Mouse (Mus musculus): Measurements from ENCODE around the gene Gm49368. TPM values are rescaled to one million over a fixed set of nuclear protein-coding genes. Genes with fewer than 3 reads are reported as not detected.
A peak's percentile ranks its signal among the peaks of the same experiment; 100 is the strongest.
"Not testable (repeated sequence)": the region's sequence is repeated elsewhere in the genome, so short reads cannot be mapped to it uniquely, and the experiment has no call there.

Gene Gm49368
- polyA plus RNA-seq (2016; fragmentation: Nextera tagmentation; extraction: Ambion mirVana): not detected in 2 replicates

DNA sequence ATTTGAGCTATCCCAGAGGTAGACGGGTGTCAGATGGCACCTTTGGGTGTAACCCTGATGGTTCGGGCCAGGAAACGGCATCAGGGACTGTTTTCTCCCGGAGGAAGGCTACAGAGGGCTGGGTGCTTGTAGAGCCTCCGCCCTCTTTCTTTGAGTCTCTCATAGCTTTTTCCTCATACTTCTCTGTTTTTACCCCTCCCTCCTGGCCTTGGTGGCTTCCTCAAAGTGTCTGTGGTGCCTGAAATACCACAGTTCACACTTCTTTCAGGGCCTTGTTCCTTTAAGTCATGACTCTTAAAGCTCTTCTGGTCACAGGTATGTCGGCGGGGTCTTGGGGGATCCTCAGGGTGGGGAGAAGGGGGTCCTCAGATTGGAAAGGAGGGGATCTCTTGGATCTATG, at the start of gene Gm49368, which contains the start of gene Itgam:
Gene Gm49368, plus strand, starts transcription at position 228 of the 400 bp plus-strand sequence.
Gene Itgam, plus strand, starts transcription at position 185 of the 400 bp plus-strand sequence.
- H3K4me1 ChIP-seq: no peaks in the 10 kb centered on the region
- WGBS: 96% methylated on average over 7 of the region's 7 CpGs

DNA sequence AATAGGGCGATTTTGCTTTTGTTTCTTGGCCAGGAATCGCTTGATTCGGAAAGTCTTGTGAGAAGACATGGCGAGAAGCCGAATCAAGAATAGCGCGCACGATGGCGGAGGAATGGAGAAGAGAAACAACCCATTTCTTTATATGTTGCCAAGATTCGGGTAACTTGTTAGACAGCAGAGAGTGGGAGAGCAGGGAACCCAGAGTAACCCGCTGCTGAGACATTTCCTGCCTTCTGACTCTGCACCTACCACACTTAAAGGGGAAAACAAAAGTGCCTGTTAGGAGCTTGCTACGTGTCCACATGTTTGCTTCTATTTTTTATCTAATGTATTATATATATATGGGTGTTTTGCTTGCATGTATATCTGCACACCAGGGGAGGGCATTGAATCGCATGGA, 49.4 kb upstream of the Gm49368 start:
- 92% methylated on average over 13 of the region's 13 CpGs for WGBS
- no peak overlapping the region for H3K4me3 ChIP-seq
- no peak for DNase-seq (ENCODE audit: low spot score)
- no peaks in the 10 kb centered on the region for H3K9me3 ChIP-seq (replicated peaks)
- no peak overlapping the region for H3K27ac ChIP-seq (replicated peaks)
- peaks cover 6% of the 10 kb centered on the region for H3K4me1 ChIP-seq
- H3K27me3 ChIP-seq (ENCODE audit: low read depth, poor library complexity, severe bottlenecking): peaks cover 20% of the 10 kb centered on the region
- H3K36me3 ChIP-seq: no peaks in the 10 kb centered on the region

More for the DNA sequence above, at the start of gene Gm49368, which contains the start of gene Itgam:
- H3K4me3 ChIP-seq: no peak within 1 kb of the TSS
- H3K27ac ChIP-seq (replicated peaks): no peak within 1 kb of the TSS
- H3K36me3 ChIP-seq: no peaks in the 10 kb centered on the region
- no peaks in the 10 kb centered on the region for H3K9me3 ChIP-seq (replicated peaks)
- no peak for DNase-seq (ENCODE audit: low spot score)
- H3K27me3 ChIP-seq (ENCODE audit: low read depth, poor library complexity, severe bottlenecking): no peaks in the 10 kb centered on the region

DNA sequence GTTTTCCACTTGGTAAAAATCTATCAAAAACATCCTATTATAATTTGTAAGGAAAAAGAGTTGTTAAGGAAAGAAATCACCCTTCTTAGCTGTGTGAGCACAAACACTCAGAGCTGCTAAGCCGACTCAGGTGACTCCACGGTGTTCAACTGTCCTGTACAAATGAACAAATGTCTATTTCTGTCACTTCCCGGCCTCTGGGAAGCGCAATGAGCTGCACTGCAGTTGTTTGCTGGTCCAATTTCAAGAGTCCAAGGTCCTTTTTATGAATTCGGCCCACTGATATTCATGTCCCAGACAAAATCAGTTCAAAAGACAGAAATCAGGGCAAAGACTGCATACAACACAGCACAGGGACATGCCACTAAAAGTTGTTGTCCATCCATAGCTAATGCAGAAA, 46.3 kb upstream of the Gm49368 start:
- not testable (repeated sequence) for H3K9me3 ChIP-seq (replicated peaks); H3K4me3 ChIP-seq; H3K27me3 ChIP-seq (ENCODE audit: low read depth, poor library complexity, severe bottlenecking); H3K4me1 ChIP-seq; H3K36me3 ChIP-seq; H3K27ac ChIP-seq (replicated peaks); DNase-seq (ENCODE audit: low spot score)
- 89% methylated on average over 5 of the region's 5 CpGs for WGBS

DNA sequence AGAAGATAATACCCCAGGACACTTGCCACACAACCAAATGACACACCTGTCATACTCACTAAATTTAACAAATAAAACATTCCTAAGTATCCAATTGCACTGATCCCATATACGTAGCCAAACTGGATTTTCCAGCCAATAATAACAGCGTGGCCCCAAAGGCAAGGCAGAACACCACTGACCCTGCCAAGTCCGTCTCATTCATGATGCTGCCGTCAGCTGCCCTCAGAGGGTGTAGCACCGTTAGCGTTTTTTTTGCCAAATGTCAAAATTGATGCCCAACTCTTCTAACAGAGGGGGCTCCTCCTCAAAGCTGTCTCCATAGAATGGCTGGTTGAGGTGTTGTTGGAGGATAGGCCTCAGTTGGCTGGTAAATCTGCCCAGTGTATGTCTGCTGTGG, 45.8 kb upstream of the Gm49368 start:
- H3K9me3 ChIP-seq (replicated peaks): no peaks in the 10 kb centered on the region
- no peaks in the 10 kb centered on the region for H3K4me1 ChIP-seq
- WGBS: 92% methylated on average over 6 of the region's 6 CpGs
- no peak for DNase-seq (ENCODE audit: low spot score)
- H3K27ac ChIP-seq (replicated peaks): no peak overlapping the region
- H3K4me3 ChIP-seq: no peak overlapping the region
- no peaks in the 10 kb centered on the region for H3K36me3 ChIP-seq
- H3K27me3 ChIP-seq (ENCODE audit: low read depth, poor library complexity, severe bottlenecking): no peaks in the 10 kb centered on the region

DNA sequence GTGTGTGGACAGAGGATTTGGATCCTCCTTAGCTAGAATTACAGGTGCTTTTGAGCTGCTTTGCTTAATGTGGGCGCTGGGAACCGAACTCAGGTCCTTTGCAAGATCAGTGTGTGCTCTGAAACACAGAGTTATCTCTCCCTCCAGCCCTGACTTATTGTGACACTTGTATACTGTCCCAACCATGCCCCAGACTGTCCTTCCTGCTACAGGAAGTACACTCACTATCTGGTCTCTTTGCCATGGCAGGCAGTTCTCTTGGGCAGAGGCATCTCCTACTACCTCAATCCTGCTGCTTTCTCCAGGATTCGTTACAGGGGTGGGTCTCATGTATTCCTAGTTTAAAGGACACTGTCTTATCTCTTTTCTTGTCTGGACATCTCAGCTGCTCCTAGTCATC, 44.2 kb upstream of the Gm49368 start:
- H3K4me3 ChIP-seq: no peak overlapping the region
- DNase-seq (ENCODE audit: low spot score): no peak
- no peak overlapping the region for H3K27ac ChIP-seq (replicated peaks)
- H3K36me3 ChIP-seq: no peaks in the 10 kb centered on the region
- H3K27me3 ChIP-seq (ENCODE audit: low read depth, poor library complexity, severe bottlenecking): no peaks in the 10 kb centered on the region
- H3K4me1 ChIP-seq: no peaks in the 10 kb centered on the region
- 89% methylated on average over 3 of the region's 3 CpGs for WGBS
- no peaks in the 10 kb centered on the region for H3K9me3 ChIP-seq (replicated peaks)

DNA sequence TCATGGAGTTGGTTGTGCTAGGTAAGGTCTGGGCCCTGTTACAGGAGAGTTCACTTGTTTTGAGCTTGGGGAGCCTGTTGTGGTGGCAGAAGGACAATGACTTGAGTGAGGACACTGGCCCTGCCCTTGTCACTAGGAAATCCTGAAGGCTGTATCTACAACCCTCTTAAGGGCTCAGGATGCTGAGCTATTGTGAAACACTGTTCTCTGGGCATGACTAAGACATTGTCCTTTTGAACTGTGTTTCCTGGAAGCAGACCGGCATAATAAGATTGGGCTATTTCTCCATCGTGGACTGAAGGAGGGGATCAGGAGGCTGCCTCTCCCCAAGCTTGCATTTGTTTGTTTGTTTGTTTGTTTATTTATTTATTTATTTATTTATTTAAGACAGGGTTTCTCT, 43.3 kb upstream of the Gm49368 start:
- WGBS: 87% methylated on average over 2 of the region's 2 CpGs
- Histone ChIP-seq H3K4me3 (no peak overlapping the region), H3K36me3 (no peaks in the 10 kb centered on the region), H3K9me3 (replicated peaks) (no peaks in the 10 kb centered on the region), H3K27me3 (ENCODE audit: low read depth, poor library complexity, severe bottlenecking) (no peaks in the 10 kb centered on the region), H3K4me1 (no peaks in the 10 kb centered on the region), H3K27ac (replicated peaks) (no peak overlapping the region)
- no peak for DNase-seq (ENCODE audit: low spot score)

DNA sequence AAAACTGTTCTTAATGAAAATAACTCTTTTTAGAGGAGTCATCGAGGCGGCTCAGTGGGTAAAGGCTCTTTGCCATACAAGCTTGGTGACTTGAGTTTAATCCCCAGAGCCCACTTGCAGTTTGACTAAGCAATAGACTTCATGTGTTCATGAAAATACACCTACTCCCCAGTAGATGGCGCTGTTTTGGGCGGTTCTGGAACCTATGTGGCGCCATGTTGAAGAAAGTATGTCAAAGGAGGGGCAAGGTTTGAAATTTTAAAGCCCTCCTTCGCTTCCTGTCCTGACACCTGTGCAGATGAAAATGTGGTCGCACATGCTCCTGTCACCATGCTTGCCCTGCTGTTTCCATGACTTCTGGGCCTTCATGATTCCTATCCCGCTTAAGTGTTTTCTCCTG, 39.5 kb upstream of the Gm49368 start:
- Histone ChIP-seq H3K4me3 (no peak overlapping the region), H3K27ac (replicated peaks) (no peak overlapping the region), H3K9me3 (replicated peaks) (no peaks in the 10 kb centered on the region), H3K4me1 (no peaks in the 10 kb centered on the region), H3K27me3 (ENCODE audit: low read depth, poor library complexity, severe bottlenecking) (no peaks in the 10 kb centered on the region), H3K36me3 (no peaks in the 10 kb centered on the region)
- WGBS: 63% methylated on average over 8 of the region's 8 CpGs
- DNase-seq (ENCODE audit: low spot score): no peak

DNA sequence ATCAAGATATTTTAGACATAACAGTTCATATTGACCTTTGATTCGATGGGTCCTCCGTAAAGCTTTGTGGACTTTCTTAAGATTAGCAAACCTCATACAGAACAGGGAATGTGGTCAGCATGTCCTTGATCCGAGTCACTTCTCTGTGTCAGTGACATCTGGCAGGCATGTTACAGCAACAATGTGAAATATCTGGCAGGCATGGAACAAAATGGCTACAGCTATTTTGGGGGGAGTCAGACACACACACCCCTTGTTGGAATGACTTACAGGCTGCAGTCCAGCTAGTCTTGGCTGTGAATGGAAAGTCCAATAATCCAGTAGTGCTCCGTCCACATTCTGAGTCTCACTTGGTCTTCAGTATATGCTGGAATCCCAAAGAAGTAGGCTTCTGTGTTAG, 38.9 kb upstream of the Gm49368 start:
- no peak for DNase-seq (ENCODE audit: low spot score)
- H3K27me3 ChIP-seq (ENCODE audit: low read depth, poor library complexity, severe bottlenecking): no peaks in the 10 kb centered on the region
- H3K27ac ChIP-seq (replicated peaks): no peak overlapping the region
- no peaks in the 10 kb centered on the region for H3K36me3 ChIP-seq
- no peaks in the 10 kb centered on the region for H3K4me1 ChIP-seq
- H3K4me3 ChIP-seq: no peak overlapping the region
- WGBS: 96% methylated on average over 4 of the region's 4 CpGs
- no peaks in the 10 kb centered on the region for H3K9me3 ChIP-seq (replicated peaks)

DNA sequence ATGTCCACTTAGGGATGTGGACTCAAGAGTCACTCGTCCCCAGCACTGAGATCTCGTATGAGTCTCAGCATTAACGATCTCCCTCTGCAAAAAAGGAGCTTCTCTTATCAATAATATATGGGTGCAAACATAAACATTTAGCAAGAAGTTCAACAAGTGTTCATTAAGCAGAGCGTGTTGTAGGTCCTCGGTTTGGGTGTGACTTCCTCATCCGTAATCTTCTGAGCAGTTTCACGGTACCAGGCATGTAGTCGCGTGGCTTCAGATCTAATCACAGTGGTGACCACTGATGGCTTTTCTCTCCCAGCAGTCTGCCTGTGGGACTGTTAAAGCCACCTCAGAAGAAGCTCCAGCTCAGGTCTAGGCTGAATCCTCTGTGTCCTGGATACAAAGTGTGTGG, 38.1 kb upstream of the Gm49368 start:
- Histone ChIP-seq H3K36me3 (no peaks in the 10 kb centered on the region), H3K27me3 (ENCODE audit: low read depth, poor library complexity, severe bottlenecking) (no peaks in the 10 kb centered on the region), H3K4me1 (no peaks in the 10 kb centered on the region), H3K9me3 (replicated peaks) (no peaks in the 10 kb centered on the region), H3K4me3 (no peak overlapping the region), H3K27ac (replicated peaks) (no peak overlapping the region)
- 95% methylated on average over 9 of the region's 9 CpGs for WGBS
- DNase-seq (ENCODE audit: low spot score): no peak

DNA sequence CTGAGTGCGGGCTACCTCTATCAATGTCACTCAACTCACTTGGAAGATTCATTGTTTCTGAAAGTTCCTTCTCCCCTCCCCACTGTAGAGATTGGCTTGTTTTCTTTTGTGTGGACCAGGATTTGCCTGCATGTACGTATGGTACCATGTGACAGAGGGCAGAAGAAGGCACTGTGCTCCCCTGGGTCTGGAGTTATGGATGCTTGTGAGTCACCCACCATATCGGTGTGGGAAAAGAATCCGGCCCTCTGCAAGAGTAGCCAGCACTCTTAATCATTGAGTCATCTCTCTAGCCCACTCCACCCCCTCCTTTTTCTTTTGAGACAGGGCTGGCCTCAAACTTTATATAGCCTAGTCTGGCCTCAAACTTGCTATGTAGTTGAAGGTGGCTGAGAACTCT, 37.6 kb upstream of the Gm49368 start:
- no peaks in the 10 kb centered on the region for H3K27me3 ChIP-seq (ENCODE audit: low read depth, poor library complexity, severe bottlenecking)
- H3K9me3 ChIP-seq (replicated peaks): no peaks in the 10 kb centered on the region
- WGBS: 93% methylated on average over 4 of the region's 4 CpGs
- H3K4me1 ChIP-seq: no peaks in the 10 kb centered on the region
- no peak overlapping the region for H3K27ac ChIP-seq (replicated peaks)
- DNase-seq (ENCODE audit: low spot score): no peak
- H3K4me3 ChIP-seq: no peak overlapping the region
- H3K36me3 ChIP-seq: no peaks in the 10 kb centered on the region

DNA sequence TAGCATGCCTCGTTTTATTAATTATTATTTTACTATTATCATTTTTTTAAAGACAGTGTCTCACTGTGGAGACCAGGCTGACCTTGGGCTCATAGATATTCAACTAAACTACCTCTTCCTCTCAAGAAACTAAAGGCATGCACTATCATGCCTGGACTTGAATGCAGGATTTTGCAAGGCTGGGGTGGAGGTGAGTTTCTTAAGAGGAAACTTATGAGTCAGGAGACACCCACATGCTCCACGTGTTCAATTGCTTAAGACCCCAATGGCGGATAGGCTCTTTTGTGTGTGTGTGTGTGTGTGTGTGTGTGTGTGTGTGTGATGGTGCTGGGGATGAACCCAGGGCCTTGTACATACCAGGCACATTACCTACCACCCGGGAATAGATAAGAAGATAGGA, 37.1 kb upstream of the Gm49368 start:
- whole genome bisulfite sequencing: 80% methylated on average over 4 of the region's 4 CpGs
- Histone ChIP-seq H3K9me3 (replicated peaks) (no peaks in the 10 kb centered on the region), H3K36me3 (no peaks in the 10 kb centered on the region), H3K4me3 (no peak overlapping the region), H3K27ac (replicated peaks) (no peak overlapping the region), H3K4me1 (no peaks in the 10 kb centered on the region), H3K27me3 (ENCODE audit: low read depth, poor library complexity, severe bottlenecking) (no peaks in the 10 kb centered on the region)
- DNase-seq (ENCODE audit: low spot score): no peak

DNA sequence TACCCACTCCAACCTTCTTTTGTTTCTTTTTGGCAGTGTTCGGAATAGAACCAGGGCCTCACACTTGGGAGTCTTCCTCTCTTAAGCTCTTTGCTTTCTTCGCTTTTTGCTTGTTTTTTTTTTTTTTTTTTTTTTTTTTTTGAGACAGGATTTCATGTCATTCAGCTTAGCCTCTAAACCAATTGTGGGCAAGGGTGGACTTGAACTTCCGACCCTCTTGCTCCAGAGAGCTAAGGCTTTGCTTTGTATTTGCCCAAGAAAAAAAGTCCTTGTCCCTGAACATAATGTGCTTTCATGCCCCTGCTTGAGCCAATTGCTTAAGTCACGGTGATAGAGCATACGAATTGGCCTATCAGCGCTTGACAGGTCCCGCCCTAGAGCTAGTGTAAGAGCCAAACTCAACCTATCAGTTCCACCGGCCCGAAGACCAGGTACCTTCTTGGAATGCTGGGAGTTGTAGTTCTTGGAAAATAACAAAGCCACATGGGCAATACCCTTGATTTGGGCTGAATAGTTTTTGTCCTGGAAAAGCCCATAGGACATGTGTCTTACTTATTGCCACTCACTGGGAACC, 31.0 kb upstream of the Gm49368 start:
- H3K9me3 ChIP-seq (replicated peaks): no peaks in the 10 kb centered on the region
- peak; percentile 24 for DNase-seq (ENCODE audit: low spot score)
- H3K27ac ChIP-seq (replicated peaks): no peak overlapping the region
- H3K36me3 ChIP-seq: no peaks in the 10 kb centered on the region
- WGBS: 37% methylated on average over 9 of the region's 9 CpGs
- H3K4me3 ChIP-seq: no peak overlapping the region
- H3K27me3 ChIP-seq (ENCODE audit: low read depth, poor library complexity, severe bottlenecking): no peaks in the 10 kb centered on the region
- H3K4me1 ChIP-seq: no peaks in the 10 kb centered on the region

DNA sequence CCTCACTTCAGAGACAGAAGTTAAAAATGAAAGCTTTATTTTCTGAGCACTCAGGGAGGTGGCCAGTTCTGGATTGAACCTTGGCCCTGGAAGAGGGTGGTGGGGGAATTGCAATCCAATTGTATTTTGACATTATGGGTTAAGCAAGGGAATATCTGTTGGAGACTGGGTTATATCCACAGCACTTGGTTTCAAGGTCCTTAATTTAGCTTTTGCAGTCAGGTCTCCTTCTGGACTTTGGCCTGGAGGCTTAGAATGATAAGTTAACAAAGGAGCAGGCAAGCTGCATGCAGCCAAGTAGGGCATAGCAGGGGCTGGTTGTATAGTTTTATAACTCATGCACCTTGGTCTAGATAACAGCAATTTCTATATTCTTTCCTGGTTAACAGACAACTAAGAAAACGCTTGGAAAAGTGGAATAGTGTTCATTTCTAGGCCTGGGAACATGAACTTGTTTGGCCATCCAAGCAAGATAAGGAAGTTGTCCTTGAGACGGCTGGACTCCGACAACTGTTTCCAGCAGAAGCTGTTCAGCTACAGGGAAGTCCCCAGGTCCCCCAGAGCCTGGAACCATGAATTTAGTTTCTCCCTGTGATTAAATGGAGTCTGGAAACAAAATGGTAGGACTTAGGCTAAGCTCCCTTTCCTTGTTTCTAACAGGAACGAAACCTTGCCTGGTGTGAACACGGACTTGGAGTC, 30.0 kb upstream of the Gm49368 start:
- WGBS: 91% methylated on average over 5 of the region's 5 CpGs
- no peaks in the 10 kb centered on the region for H3K27me3 ChIP-seq (ENCODE audit: low read depth, poor library complexity, severe bottlenecking)
- no peaks in the 10 kb centered on the region for H3K36me3 ChIP-seq
- H3K27ac ChIP-seq (replicated peaks): no peak overlapping the region
- H3K9me3 ChIP-seq (replicated peaks): no peaks in the 10 kb centered on the region
- DNase-seq (ENCODE audit: low spot score): no peak
- no peaks in the 10 kb centered on the region for H3K4me1 ChIP-seq
- H3K4me3 ChIP-seq: no peak overlapping the region

Data from midbrain, embryonic 10.5 days (tissue).